Mouse (Mus musculus) heart, embryonic 13.5 days (tissue): ENCODE measurements around the gene Prrg2. TPM values are rescaled to one million over a fixed set of nuclear protein-coding genes. Genes with fewer than 3 reads are reported as not detected.
A peak's percentile ranks its signal among the peaks of the same experiment; 100 is the strongest.

Experiments used
- ATAC-seq: fragments of 200-750 bp; cut with Nextera tagmentation; 2 replicates; pipeline ENCODE4 v1.8.0; 2017; ENCODE audit warnings: moderate TSS enrichment; ENCODE audit not compliant: insufficient number of reproducible peaks, low FRiP score, low TSS enrichment; ENCODE audit errors: extremely low read depth
- H3K27ac ChIP-seq: fragments of 300-500 bp; sonication (generic); replicated peaks from 2 replicates; pipeline ENCODE4 v1.5.1; 2015; ENCODE audit warnings: moderate library complexity, mild to moderate bottlenecking, inconsistent platforms
- H3K27me3 ChIP-seq: fragments of 300-500 bp; sonication (generic); replicated peaks from 2 replicates; pipeline ENCODE4 v1.6.1; 2015; ENCODE audit warnings: mild to moderate bottlenecking, inconsistent platforms
- H3K36me3 ChIP-seq: fragments of 300-500 bp; sonication (generic); 2 replicates; pipeline ENCODE4 v1.6.1; 2015; ENCODE audit warnings: mild to moderate bottlenecking, inconsistent platforms
- H3K4me1 ChIP-seq: fragments of 300-500 bp; sonication (generic); 2 replicates; pipeline ENCODE4 v1.6.1; 2015; ENCODE audit warnings: inconsistent platforms
- H3K4me2 ChIP-seq: fragments of 300-500 bp; sonication (generic); 2 replicates; pipeline ENCODE4 v1.6.1; 2015; ENCODE audit warnings: inconsistent platforms, mild to moderate bottlenecking, moderate library complexity
- H3K4me3 ChIP-seq: fragments of 300-500 bp; sonication (generic); 2 replicates; pipeline ENCODE4 v1.5.1; 2015; ENCODE audit warnings: moderate library complexity, mild to moderate bottlenecking, inconsistent platforms
- H3K9ac ChIP-seq: fragments of 300-500 bp; sonication (generic); 2 replicates; pipeline ENCODE4 v1.6.1; 2015; ENCODE audit warnings: inconsistent platforms, mild to moderate bottlenecking, moderate library complexity
- H3K9me3 ChIP-seq: fragments of 300-500 bp; sonication (generic); 2 replicates; pipeline ENCODE4 v1.6.1; 2016; ENCODE audit warnings: inconsistent platforms
- WGBS: fragments of 180-500 bp; shearing (Covaris S2); methylation state at CpG from one replicate; pipeline ENCODE4 v1.1.7; 2015; ENCODE audit warnings: mixed read lengths; 5-methylcytosine and 5-hydroxymethylcytosine counted together
- polyA plus RNA-seq: library from polyadenylated mRNA; unstranded; fragments of >200 nt; fragmentation: Nextera tagmentation; extraction: Ambion mirVana; gene quantifications from 2 replicates; pipeline ENCODE4 v1.2.1, GENCODE M21; 2015

Prrg2 gene
- polyA plus RNA-seq, 1 experiment from 2014 or later = 12.5 TPM

GRCm38 (mm10) chr7:45073949-45074348 is 11.5 kb upstream of the Prrg2 start:
- Histone ChIP-seq H3K9me3 (no peaks in the 10 kb centered on the region; the same call in 1 of the 2 replicates), H3K9ac (no peak overlapping the region), H3K27me3 (no peaks in the 10 kb centered on the region), H3K36me3 (peaks cover 51% of the 10 kb centered on the region), H3K4me1 (peaks cover 20% of the 10 kb centered on the region), H3K4me3 (no peak overlapping the region), H3K27ac (no peak overlapping the region), H3K4me2 (no peak overlapping the region)
- ATAC-seq = no peak
- 91% methylated on average over 12 of the region's 12 CpGs for WGBS

GRCm38 (mm10) chr7:45073171-45073707 is 10.8 kb upstream of the Prrg2 start:
- no peaks in the 10 kb centered on the region for H3K27me3 ChIP-seq
- H3K36me3 ChIP-seq = peaks cover 50% of the 10 kb centered on the region
- H3K4me2 ChIP-seq = no peak overlapping the region
- no peak overlapping the region for H3K27ac ChIP-seq
- ATAC-seq = no peak
- H3K4me1 ChIP-seq = peaks cover 20% of the 10 kb centered on the region
- no peaks in the 10 kb centered on the region; the same call in 1 of the 2 replicates for H3K9me3 ChIP-seq
- H3K9ac ChIP-seq = no peak overlapping the region; the same call in 1 of the 2 replicates
- 66% methylated on average over 7 of the region's 7 CpGs for WGBS
- H3K4me3 ChIP-seq = no peak overlapping the region

GRCm38 (mm10) chr7:45072230-45072629 is 9.8 kb upstream of the Prrg2 start:
- Histone ChIP-seq H3K27ac (no peak overlapping the region), H3K4me3 (no peak overlapping the region), H3K9ac (no peak overlapping the region), H3K27me3 (no peaks in the 10 kb centered on the region), H3K9me3 (no peaks in the 10 kb centered on the region; the same call in 1 of the 2 replicates), H3K4me2 (no peak overlapping the region), H3K4me1 (peaks cover 20% of the 10 kb centered on the region), H3K36me3 (peaks cover 40% of the 10 kb centered on the region)
- no peak for ATAC-seq
- WGBS = 86% methylated on average over 2 of the region's 2 CpGs

- peaks cover 7% of the 10 kb centered on the region for H3K4me1 ChIP-seq
- H3K4me2 ChIP-seq = no peak overlapping the region
- H3K9me3 ChIP-seq = no peaks in the 10 kb centered on the region; the same call in 1 of the 2 replicates
- no peaks in the 10 kb centered on the region for H3K27me3 ChIP-seq
- no peak overlapping the region for H3K9ac ChIP-seq
- WGBS = 74% methylated on average over 2 of the region's 2 CpGs
- no peak overlapping the region for H3K27ac ChIP-seq
- ATAC-seq = no peak
- H3K36me3 ChIP-seq = peaks cover 19% of the 10 kb centered on the region; the same call in 1 of the 2 replicates
- no peak overlapping the region for H3K4me3 ChIP-seq
These were observed 7.2 kb upstream of the Prrg2 start for GRCm38 (mm10) chr7:45069671-45070070.

GRCm38 (mm10) chr7:45068000-45068318 is 5.5 kb upstream of the Prrg2 start:
- no peak overlapping the region for H3K27ac ChIP-seq
- ATAC-seq = no peak
- peaks cover 5% of the 10 kb centered on the region; the same call in 1 of the 2 replicates for H3K36me3 ChIP-seq
- no peak overlapping the region for H3K9ac ChIP-seq
- no peaks in the 10 kb centered on the region; the same call in 1 of the 2 replicates for H3K9me3 ChIP-seq
- 30% methylated on average over 5 of the region's 5 CpGs for WGBS
- H3K4me2 ChIP-seq = no peak overlapping the region
- H3K4me1 ChIP-seq = peaks cover 17% of the 10 kb centered on the region
- no peaks in the 10 kb centered on the region for H3K27me3 ChIP-seq
- H3K4me3 ChIP-seq = no peak overlapping the region

- Histone ChIP-seq H3K4me1 (peaks cover 17% of the 10 kb centered on the region), H3K27me3 (no peaks in the 10 kb centered on the region), H3K9me3 (no peaks in the 10 kb centered on the region; the same call in 1 of the 2 replicates), H3K27ac (no peak overlapping the region), H3K4me3 (no peak overlapping the region), H3K36me3 (peaks cover 5% of the 10 kb centered on the region; the same call in 1 of the 2 replicates), H3K4me2 (no peak overlapping the region), H3K9ac (no peak overlapping the region)
- WGBS = 75% methylated on average over 4 of the region's 4 CpGs
- ATAC-seq = no peak
These were observed 4.9 kb upstream of the Prrg2 start for GRCm38 (mm10) chr7:45067190-45067999.

- WGBS = 15% methylated on average over 11 of the region's 11 CpGs
- peak overlapping the region; percentile 88 for H3K9ac ChIP-seq
- H3K4me3 ChIP-seq = peak overlapping the region; percentile 83
- no peak for ATAC-seq
- peak overlapping the region; percentile 91 for H3K27ac ChIP-seq
- H3K4me1 ChIP-seq = peaks cover 31% of the 10 kb centered on the region
- no peaks in the 10 kb centered on the region for H3K9me3 ChIP-seq
- no peaks in the 10 kb centered on the region; the same call in 1 of the 2 replicates for H3K36me3 ChIP-seq
- peak overlapping the region; percentile 68 for H3K4me2 ChIP-seq
- no peaks in the 10 kb centered on the region for H3K27me3 ChIP-seq
These were observed 873 bp downstream of the Prrg2 start for GRCm38 (mm10) chr7:45061532-45062075.

- no peaks in the 10 kb centered on the region; the same call in 1 of the 2 replicates for H3K36me3 ChIP-seq
- ATAC-seq = no peak
- WGBS = 80% methylated on average over 6 of the region's 6 CpGs
- H3K4me2 ChIP-seq = no peak overlapping the region
- peak overlapping the region; percentile 83; the same call in 1 of the 2 replicates for H3K4me3 ChIP-seq
- H3K9ac ChIP-seq = no peak overlapping the region
- no peak overlapping the region for H3K27ac ChIP-seq
- peaks cover 31% of the 10 kb centered on the region for H3K4me1 ChIP-seq
- no peaks in the 10 kb centered on the region for H3K9me3 ChIP-seq
- no peaks in the 10 kb centered on the region for H3K27me3 ChIP-seq
These were observed 1.8 kb downstream of the Prrg2 start for GRCm38 (mm10) chr7:45060632-45061122.

GRCm38 (mm10) chr7:45058607-45059571 is 3.6 kb downstream of the Prrg2 start:
- Histone ChIP-seq H3K27me3 (no peaks in the 10 kb centered on the region), H3K9me3 (no peaks in the 10 kb centered on the region), H3K27ac (no peak overlapping the region), H3K4me1 (peaks cover 27% of the 10 kb centered on the region), H3K9ac (no peak overlapping the region), H3K4me3 (no peak overlapping the region), H3K4me2 (no peak overlapping the region), H3K36me3 (no peaks in the 10 kb centered on the region; the same call in 1 of the 2 replicates)
- 70% methylated on average over 10 of the region's 10 CpGs for WGBS
- no peak for ATAC-seq

GRCm38 (mm10) chr7:45056972-45057348 is 5.5 kb downstream of the Prrg2 start:
- no peak overlapping the region for H3K4me2 ChIP-seq
- peak overlapping the region; percentile 11; the same call in 1 of the 2 replicates for H3K9ac ChIP-seq
- no peaks in the 10 kb centered on the region for H3K27me3 ChIP-seq
- H3K9me3 ChIP-seq = no peaks in the 10 kb centered on the region
- peaks cover 21% of the 10 kb centered on the region for H3K4me1 ChIP-seq
- ATAC-seq = no peak
- H3K27ac ChIP-seq = no peak overlapping the region
- no peaks in the 10 kb centered on the region; the same call in 1 of the 2 replicates for H3K36me3 ChIP-seq
- H3K4me3 ChIP-seq = no peak overlapping the region
